Mouse (Mus musculus) small intestine, adult 2 months (tissue): ENCODE data around the gene Nck2. TPM values are rescaled to one million over a fixed set of nuclear protein-coding genes. Genes with fewer than 3 reads are reported as not detected.

ENCODE experiments used
- H3K27ac ChIP-seq: fragments of 200-500 bp; 2 replicates; pipeline ENCODE4 v1.5.1; 2012; ENCODE audit warnings: low read depth, low read length, control low read depth, inconsistent platforms; ENCODE audit not compliant: insufficient read depth
- H3K27me3 ChIP-seq: fragments of 200-500 bp; 2 replicates; pipeline ENCODE4 v1.6.1; 2012; ENCODE audit warnings: mild to moderate bottlenecking, moderate library complexity, low read length, inconsistent platforms; ENCODE audit not compliant: control insufficient read depth, insufficient read depth
- H3K36me3 ChIP-seq: fragments of 200-500 bp; 2 replicates; pipeline ENCODE4 v1.6.1; 2012; ENCODE audit warnings: mild to moderate bottlenecking, low read length, control low read depth, inconsistent platforms; ENCODE audit not compliant: control insufficient read depth, insufficient read depth
- H3K4me1 ChIP-seq: fragments of 200-500 bp; 2 replicates; pipeline ENCODE4 v1.6.1; 2012; ENCODE audit warnings: low read length, inconsistent platforms, mixed read lengths; ENCODE audit not compliant: control insufficient read depth, insufficient read depth, insufficient read length
- H3K4me3 ChIP-seq: fragments of 200-500 bp; 2 replicates; pipeline ENCODE4 v1.5.1; 2012; ENCODE audit warnings: low read depth, mild to moderate bottlenecking, control low read depth, inconsistent platforms, low read length, moderate library complexity
- CTCF ChIP-seq: fragments of 200-500 bp; IDR thresholded peaks from 2 replicates; pipeline ENCODE4 v1.5.1; 2012; ENCODE audit warnings: low read depth, mild to moderate bottlenecking, control low read depth, inconsistent platforms, low read length, moderate library complexity, mixed read lengths; ENCODE audit not compliant: insufficient replicate concordance, insufficient read length; ENCODE audit errors: extremely low read depth
- POLR2A ChIP-seq: fragments of 200-500 bp; IDR thresholded peaks from 2 replicates; pipeline ENCODE4 v1.6.1; 2012; ENCODE audit warnings: low read depth, mild to moderate bottlenecking, control low read depth, inconsistent platforms, low read length, moderate library complexity
- WGBS: fragments of 180-500 bp; shearing (Covaris S2); methylation state at CpG from one replicate; pipeline ENCODE4 v1.1.7; 2018; 5-methylcytosine and 5-hydroxymethylcytosine counted together
- polyA plus RNA-seq: library from polyadenylated mRNA; depleted of rRNA; stranded (reverse); fragments of >200 nt; gene quantifications from 2 replicates; pipeline ENCODE4 v1.2.3, GENCODE M21; 2012

Gene Nck2
- polyA plus RNA-seq, 1 experiment, result 51.6 TPM

DNA sequence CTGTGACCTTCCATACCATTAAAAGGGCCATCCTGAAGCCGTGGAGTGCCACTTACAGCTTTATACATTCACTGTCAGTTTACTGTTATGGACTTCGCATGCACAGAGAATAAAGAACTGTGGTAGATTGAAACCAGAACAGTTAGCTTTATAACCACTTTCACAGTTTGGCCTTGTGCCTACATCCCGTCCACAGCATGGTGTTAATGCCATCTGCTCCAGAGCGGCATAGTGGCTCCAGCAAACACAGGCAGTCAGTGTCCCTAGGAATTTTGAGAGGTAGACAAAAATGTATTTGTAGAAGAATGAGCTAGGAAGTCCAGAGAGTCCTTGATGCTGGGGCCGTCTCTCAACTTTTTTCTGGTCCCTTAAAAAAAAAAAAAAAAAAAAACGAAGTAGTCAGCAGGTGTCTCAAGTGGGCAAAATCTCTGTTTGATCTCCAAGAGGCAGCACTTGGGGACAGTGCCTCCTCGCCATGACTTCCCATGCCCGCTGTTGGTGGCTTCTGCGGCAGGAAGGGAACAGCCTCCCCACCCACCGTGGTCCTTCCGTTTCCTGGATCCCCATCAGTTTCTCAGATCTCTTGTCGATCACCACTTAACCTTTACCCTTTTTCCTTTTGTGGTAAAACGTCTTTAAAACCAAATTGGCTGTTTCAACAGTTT, 117.8 kb downstream of the Nck2 start:
- peaks cover 10% of the 10 kb centered on the region for H3K36me3 ChIP-seq
- H3K27ac ChIP-seq, result no peak overlapping the region
- H3K27me3 ChIP-seq, result no peaks in the 10 kb centered on the region
- TF ChIP-seq CTCF (no peak), POLR2A (no peak)
- no peaks in the 10 kb centered on the region; the same call in 1 of the 2 replicates for H3K4me1 ChIP-seq
- H3K4me3 ChIP-seq, result no peak overlapping the region
- 79% methylated on average over 13 of the region's 13 CpGs for WGBS

DNA sequence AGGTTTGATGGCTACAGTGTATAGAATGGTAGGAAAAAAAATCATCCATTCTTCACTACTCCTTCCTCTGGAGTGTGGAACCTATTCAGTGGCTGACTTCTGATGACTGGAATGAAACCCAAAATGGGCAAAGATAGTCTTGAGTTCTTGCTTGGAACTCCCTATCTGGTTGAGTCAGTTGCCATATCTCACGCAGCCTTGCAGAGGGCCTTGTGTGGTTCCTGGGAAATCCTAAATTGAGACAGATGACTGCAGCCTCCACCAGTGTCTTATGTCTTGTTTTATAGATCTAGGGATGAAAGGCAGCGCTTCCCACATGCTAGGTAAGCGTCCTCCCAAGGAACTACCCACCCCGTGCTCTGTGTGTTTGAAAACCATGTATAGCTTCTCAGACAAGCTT, 120.9 kb downstream of the Nck2 start:
- no peak overlapping the region for H3K27ac ChIP-seq
- peaks cover 11% of the 10 kb centered on the region for H3K36me3 ChIP-seq
- WGBS, result 94% methylated on average over 4 of the region's 4 CpGs
- TF ChIP-seq CTCF, result no peak
- no peak for TF ChIP-seq POLR2A
- H3K4me1 ChIP-seq, result no peaks in the 10 kb centered on the region; the same call in 1 of the 2 replicates
- H3K27me3 ChIP-seq, result no peaks in the 10 kb centered on the region
- no peak overlapping the region for H3K4me3 ChIP-seq

DNA sequence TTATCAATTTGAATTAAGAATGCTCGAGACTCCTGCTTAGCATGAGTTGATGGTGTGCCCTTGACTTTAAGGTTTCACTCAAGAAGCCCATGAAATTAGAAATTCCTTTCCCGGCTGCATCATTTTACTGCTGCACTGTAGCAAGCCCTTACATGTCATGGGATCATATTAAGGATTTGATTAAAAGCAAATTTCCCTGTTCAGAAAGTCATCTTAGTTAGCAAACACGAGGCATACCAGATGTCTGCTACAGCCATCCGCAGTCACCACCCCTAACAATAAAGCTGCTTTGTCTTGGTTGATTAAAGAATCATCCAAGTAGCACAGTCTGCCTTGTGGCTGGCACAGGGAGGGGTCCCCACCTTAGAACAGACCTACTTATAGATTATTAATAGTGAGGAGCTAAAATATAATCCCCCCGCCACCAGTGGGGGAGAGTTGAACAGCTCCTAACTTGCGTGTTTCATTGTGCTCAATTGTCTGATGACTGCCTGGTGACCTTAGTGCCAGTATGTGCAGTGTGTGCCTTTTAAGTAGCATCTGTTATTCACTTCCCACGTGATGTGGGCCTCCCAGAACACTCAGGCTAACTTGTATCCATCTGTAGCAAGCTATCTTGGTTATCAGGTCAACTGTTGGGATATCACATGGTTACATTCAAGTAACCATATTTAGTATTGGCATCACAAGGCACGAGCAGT, 122.4 kb downstream of the Nck2 start:
- no peak overlapping the region for H3K4me3 ChIP-seq
- TF ChIP-seq POLR2A, result no peak
- TF ChIP-seq CTCF, result no peak
- H3K36me3 ChIP-seq, result peaks cover 13% of the 10 kb centered on the region
- no peaks in the 10 kb centered on the region; the same call in 1 of the 2 replicates for H3K4me1 ChIP-seq
- H3K27ac ChIP-seq, result no peak overlapping the region
- H3K27me3 ChIP-seq, result no peaks in the 10 kb centered on the region
- 86% methylated on average over 8 of the region's 8 CpGs for WGBS

DNA sequence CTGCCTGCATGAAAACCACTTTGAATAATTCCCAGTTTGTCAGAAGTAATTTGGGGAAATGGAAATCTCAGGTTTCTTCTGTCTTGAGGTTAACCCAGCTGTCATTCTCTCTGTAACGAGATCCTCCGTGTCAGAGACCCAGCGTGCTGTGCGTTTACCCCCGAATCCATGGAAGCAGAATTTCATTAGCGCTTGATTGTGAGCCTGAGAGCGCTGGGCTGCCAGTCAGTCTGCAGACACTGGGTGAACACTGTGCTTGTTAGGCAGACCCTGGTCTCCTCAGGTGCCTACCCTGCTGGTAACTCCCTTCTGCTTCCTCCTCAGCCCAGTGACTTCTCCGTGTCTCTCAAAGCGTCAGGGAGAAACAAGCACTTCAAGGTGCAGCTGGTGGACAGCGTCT, 124.4 kb downstream of the Nck2 start:
- H3K4me3 ChIP-seq, result no peak overlapping the region
- H3K36me3 ChIP-seq, result peaks cover 11% of the 10 kb centered on the region
- TF ChIP-seq POLR2A, result no peak
- TF ChIP-seq CTCF, result no peak
- H3K4me1 ChIP-seq, result no peaks in the 10 kb centered on the region
- 94% methylated on average over 10 of the region's 10 CpGs for WGBS
- no peak overlapping the region for H3K27ac ChIP-seq
- H3K27me3 ChIP-seq, result no peaks in the 10 kb centered on the region

DNA sequence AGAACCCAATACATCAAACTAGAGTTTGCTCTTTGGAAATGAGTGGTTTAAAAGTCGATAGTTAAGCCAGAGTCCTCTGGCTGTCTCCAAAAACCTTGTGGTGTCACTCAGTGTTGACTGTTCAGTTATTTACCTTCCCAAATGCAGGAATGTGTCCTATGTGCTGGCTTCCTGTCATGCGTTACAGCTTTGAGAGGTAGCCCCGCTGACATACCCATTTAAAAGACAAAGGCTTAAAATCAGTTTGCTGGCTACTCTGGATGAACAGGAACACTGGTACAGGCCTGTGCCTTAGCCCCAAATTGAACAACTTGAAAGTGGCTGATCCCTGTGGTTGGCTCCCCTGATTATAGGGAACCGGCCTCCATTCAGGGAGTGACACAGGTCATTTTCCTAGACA, 126.7 kb downstream of the Nck2 start:
- Histone ChIP-seq H3K4me1 (no peaks in the 10 kb centered on the region), H3K27me3 (no peaks in the 10 kb centered on the region), H3K4me3 (no peak overlapping the region), H3K27ac (no peak overlapping the region), H3K36me3 (peaks cover 11% of the 10 kb centered on the region)
- TF ChIP-seq CTCF (no peak), POLR2A (no peak)
- 94% methylated on average over 4 of the region's 4 CpGs for WGBS

DNA sequence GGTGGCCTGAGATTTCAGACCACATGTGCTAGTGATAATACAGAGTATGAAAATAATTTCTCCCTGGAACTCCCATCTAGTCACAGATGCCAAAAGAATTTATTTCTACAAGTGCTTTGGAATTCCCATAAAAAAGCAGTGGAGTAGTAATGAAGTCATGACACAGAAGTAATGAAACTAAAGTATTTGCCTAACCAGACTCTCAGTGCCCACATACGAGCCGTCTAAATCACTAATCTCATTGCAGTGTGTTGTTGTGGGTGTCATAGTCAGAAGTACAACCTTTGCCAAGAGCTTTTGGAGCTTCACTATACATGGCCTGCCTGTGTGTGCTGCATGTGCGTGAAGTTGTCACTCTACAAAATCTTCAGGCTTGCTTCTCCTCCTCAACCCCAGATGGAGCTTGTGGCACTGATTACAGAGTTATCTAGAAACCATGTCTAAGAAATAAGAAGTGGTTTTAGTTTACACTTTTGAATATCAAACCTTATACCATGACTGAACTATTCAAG, 130.5 kb downstream of the Nck2 start:
- WGBS, result 80% methylated on average over 3 of the region's 3 CpGs
- no peak overlapping the region for H3K27ac ChIP-seq
- TF ChIP-seq POLR2A (no peak), CTCF (no peak)
- H3K4me3 ChIP-seq, result no peak overlapping the region
- H3K36me3 ChIP-seq, result peaks cover 4% of the 10 kb centered on the region
- H3K4me1 ChIP-seq, result no peaks in the 10 kb centered on the region
- no peaks in the 10 kb centered on the region for H3K27me3 ChIP-seq

DNA sequence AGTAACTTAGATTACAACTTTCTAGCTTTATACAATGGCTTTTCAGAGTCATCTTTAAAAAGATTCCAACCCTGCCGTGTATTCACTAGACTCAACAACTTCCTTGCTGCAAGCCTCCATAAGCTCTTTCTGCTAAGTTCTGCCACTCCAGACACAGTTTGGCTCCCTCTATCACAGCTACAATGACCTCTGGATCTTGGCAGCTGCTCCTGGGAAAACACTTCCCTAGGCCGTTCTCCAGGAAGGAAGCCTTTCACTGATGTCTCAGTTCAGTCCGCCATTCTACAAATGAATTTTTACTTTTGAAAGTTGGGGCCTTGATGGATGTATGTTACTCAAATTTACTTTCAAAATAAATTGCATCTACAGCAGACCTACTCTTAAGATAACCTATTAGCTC, 133.0 kb downstream of the Nck2 start:
- H3K36me3 ChIP-seq, result no peaks in the 10 kb centered on the region
- no peak overlapping the region for H3K4me3 ChIP-seq
- WGBS, result 43% methylated on average over 3 of the region's 3 CpGs
- H3K4me1 ChIP-seq, result no peaks in the 10 kb centered on the region
- no peaks in the 10 kb centered on the region for H3K27me3 ChIP-seq
- H3K27ac ChIP-seq, result no peak overlapping the region
- TF ChIP-seq CTCF (no peak), POLR2A (no peak)
